Mouse (Mus musculus) heart, adult 2 months (tissue): ENCODE data around the gene Efcab2.

Experiments used
- CTCF ChIP-seq: fragments of 200-600 bp; IDR thresholded peaks from 2 replicates; pipeline ENCODE4 v1.8.1; 2022; ENCODE audit warnings: antibody characterized with exemption, mild to moderate bottlenecking, moderate library complexity
- POLR2A ChIP-seq: fragments of 200-500 bp; IDR thresholded peaks from 2 replicates; pipeline ENCODE4 v1.6.1; 2011; ENCODE audit warnings: mild to moderate bottlenecking, low read depth, low read length, control low read depth; ENCODE audit not compliant: insufficient read depth

- TF ChIP-seq CTCF (no peak), POLR2A (no peak)
Measured at GRCm38 (mm10) chr1:178399879-178400278, 6.0 kb upstream of the Efcab2 start.
